Mouse (Mus musculus): ENCODE results near the gene Trabd2b. TPM values are rescaled to one million over a fixed set of nuclear protein-coding genes. Genes with fewer than 3 reads are reported as not detected.

The Trabd2b gene
- total RNA-seq, 2 experiments from 2014 or later: 42.2 to 50.0 TPM

- no peak for DNase-seq
- intact Hi-C loops (cut with DNase I): no loop called here
Measured at GRCm38 (mm10) chr4:114625920-114626319, 219.4 kb downstream of the Trabd2b start.

- no peak for DNase-seq
- intact Hi-C loops (cut with DNase I): no loop called here
Measured at GRCm38 (mm10) chr4:114627674-114628293, 221.3 kb downstream of the Trabd2b start.

GRCm38 (mm10) chr4:114635889-114636288, 229.4 kb downstream of the Trabd2b start:
- intact Hi-C loops (cut with DNase I): loop anchor here (1.0 to 10.0 kb wide), 5 partner anchors 161 to 335 kb away; partner anchors contain the start of gene Trabd2b
- peak; percentile 75 to 87 for DNase-seq

GRCm38 (mm10) chr4:114636324-114636723, 229.8 kb downstream of the Trabd2b start:
- intact Hi-C loops (cut with DNase I): loop anchor here (1.0 to 10.0 kb wide), 4 partner anchors 162 to 336 kb away; partner anchors contain the start of gene Trabd2b
- DNase-seq: no peak

GRCm38 (mm10) chr4:114637120-114637519, 230.6 kb downstream of the Trabd2b start:
- peak; percentile 25 to 48 for DNase-seq
- intact Hi-C loops (cut with DNase I): loop anchor here (2.0 to 10.0 kb wide), 3 partner anchors 162 to 336 kb away; no protein-coding TSS in a partner anchor

- DNase-seq: no peak
- intact Hi-C loops (cut with DNase I): no loop called here
Measured at GRCm38 (mm10) chr4:114642469-114642868, 235.9 kb downstream of the Trabd2b start.

- intact Hi-C loops (cut with DNase I): no loop called here
- DNase-seq: no peak
Measured at GRCm38 (mm10) chr4:114643679-114644208, 237.2 kb downstream of the Trabd2b start.

GRCm38 (mm10) chr4:114645341-114645740, 238.8 kb downstream of the Trabd2b start:
- DNase-seq: no peak
- intact Hi-C loops (cut with DNase I): loop anchor here (5.0 kb wide), 2 partner anchors 267 to 302 kb away; no protein-coding TSS in a partner anchor

GRCm38 (mm10) chr4:114646825-114647681, 240.5 kb downstream of the Trabd2b start:
- intact Hi-C loops (cut with DNase I): loop anchor here (5.0 kb wide), 2 partner anchors 265 to 300 kb away; no protein-coding TSS in a partner anchor
- DNase-seq: no peak

- peak; percentile 73 to 87 for DNase-seq
- intact Hi-C loops (cut with DNase I): loop anchor here (5.0 kb wide), 2 partner anchors 265 to 300 kb away; no protein-coding TSS in a partner anchor
Measured at GRCm38 (mm10) chr4:114647689-114648088, 241.2 kb downstream of the Trabd2b start.

GRCm38 (mm10) chr4:114648532-114649074, 242.1 kb downstream of the Trabd2b start:
- no peak for DNase-seq
- intact Hi-C loops (cut with DNase I): loop anchor here (5.0 kb wide), 2 partner anchors 264 to 299 kb away; no protein-coding TSS in a partner anchor

GRCm38 (mm10) chr4:114650551-114650950, 244.0 kb downstream of the Trabd2b start:
- intact Hi-C loops (cut with DNase I): no loop called here
- no peak for DNase-seq

GRCm38 (mm10) chr4:114651007-114651406, 244.5 kb downstream of the Trabd2b start:
- DNase-seq: no peak
- intact Hi-C loops (cut with DNase I): no loop called here

- peak; percentile 20 to 40 for DNase-seq
- intact Hi-C loops (cut with DNase I): no loop called here
Measured at GRCm38 (mm10) chr4:114651606-114652005, 245.1 kb downstream of the Trabd2b start.

GRCm38 (mm10) chr4:114652400-114652799, 245.9 kb downstream of the Trabd2b start:
- intact Hi-C loops (cut with DNase I): no loop called here
- DNase-seq: no peak

- intact Hi-C loops (cut with DNase I): no loop called here
- DNase-seq: no peak
Measured at GRCm38 (mm10) chr4:114657933-114658332, 251.4 kb downstream of the Trabd2b start.

GRCm38 (mm10) chr4:114659876-114660275, 253.4 kb downstream of the Trabd2b start:
- intact Hi-C loops (cut with DNase I): no loop called here

GRCm38 (mm10) chr4:114664063-114665036, 257.8 kb downstream of the Trabd2b start:
- peak; percentile 36 to 42 for DNase-seq
- intact Hi-C loops (cut with DNase I): loop anchor here (1.0 to 5.0 kb wide), 2 partner anchors 158 to 283 kb away; partner anchors contain the start of gene Gm12830

More at GRCm38 (mm10) chr4:114659876-114660275, 253.4 kb downstream of the Trabd2b start:
- DNase-seq: no peak
